Mouse (Mus musculus): Measurements from ENCODE around the gene Gm1043. TPM values are rescaled to one million over a fixed set of nuclear protein-coding genes. Genes with fewer than 3 reads are reported as not detected.

Gm1043 gene
- polyA plus RNA-seq, 1 experiment from 2014 or later: 1.1 TPM

DNA sequence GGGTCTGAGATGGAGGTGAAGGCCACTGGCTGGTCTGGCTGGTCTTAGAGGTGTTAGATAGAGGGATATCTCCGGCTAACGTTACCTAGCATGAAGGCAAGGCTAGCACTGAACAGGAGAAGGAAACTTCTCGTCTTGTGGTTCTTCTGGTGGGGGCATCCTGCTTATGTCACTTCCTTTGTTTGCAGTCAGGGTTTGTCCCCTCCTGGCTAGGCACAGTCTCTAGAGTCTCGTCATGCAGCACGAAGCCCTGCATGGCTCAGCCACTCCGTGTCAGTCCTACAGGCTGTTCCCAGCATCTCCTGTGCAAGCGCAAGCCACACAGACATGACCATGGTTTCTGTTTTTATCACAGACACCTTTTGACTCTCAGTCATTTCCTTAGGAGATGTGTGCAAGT lies 73.2 kb downstream of the Gm1043 start:
- no peak for ATAC-seq
- no peaks in the 10 kb centered on the region for H3K9me3 ChIP-seq (replicated peaks; ENCODE audit: control insufficient read depth, low read length)
- peaks cover 25% of the 10 kb centered on the region for H3K27me3 ChIP-seq (replicated peaks; ENCODE audit: control insufficient read depth, insufficient read depth, low read length)
- H3K27ac ChIP-seq (ENCODE audit: low read depth, low read length): no peak overlapping the region
- no peak for DNase-seq (ENCODE audit: low spot score)
- peaks cover 2% of the 10 kb centered on the region; the same call in 1 of the 2 replicates for H3K4me1 ChIP-seq (ENCODE audit: control insufficient read depth, insufficient read depth, low read length)
- H3K9ac ChIP-seq (ENCODE audit: low read length): no peak overlapping the region
- no peak overlapping the region for H3K4me2 ChIP-seq (ENCODE audit: low read length)
- H3K36me3 ChIP-seq (ENCODE audit: control insufficient read depth, insufficient read depth, low read length): no peaks in the 10 kb centered on the region
- H3K4me3 ChIP-seq (ENCODE audit: low read depth, low read length): no peak overlapping the region
- 85% methylated on average over 7 of the region's 7 CpGs for WGBS

DNA sequence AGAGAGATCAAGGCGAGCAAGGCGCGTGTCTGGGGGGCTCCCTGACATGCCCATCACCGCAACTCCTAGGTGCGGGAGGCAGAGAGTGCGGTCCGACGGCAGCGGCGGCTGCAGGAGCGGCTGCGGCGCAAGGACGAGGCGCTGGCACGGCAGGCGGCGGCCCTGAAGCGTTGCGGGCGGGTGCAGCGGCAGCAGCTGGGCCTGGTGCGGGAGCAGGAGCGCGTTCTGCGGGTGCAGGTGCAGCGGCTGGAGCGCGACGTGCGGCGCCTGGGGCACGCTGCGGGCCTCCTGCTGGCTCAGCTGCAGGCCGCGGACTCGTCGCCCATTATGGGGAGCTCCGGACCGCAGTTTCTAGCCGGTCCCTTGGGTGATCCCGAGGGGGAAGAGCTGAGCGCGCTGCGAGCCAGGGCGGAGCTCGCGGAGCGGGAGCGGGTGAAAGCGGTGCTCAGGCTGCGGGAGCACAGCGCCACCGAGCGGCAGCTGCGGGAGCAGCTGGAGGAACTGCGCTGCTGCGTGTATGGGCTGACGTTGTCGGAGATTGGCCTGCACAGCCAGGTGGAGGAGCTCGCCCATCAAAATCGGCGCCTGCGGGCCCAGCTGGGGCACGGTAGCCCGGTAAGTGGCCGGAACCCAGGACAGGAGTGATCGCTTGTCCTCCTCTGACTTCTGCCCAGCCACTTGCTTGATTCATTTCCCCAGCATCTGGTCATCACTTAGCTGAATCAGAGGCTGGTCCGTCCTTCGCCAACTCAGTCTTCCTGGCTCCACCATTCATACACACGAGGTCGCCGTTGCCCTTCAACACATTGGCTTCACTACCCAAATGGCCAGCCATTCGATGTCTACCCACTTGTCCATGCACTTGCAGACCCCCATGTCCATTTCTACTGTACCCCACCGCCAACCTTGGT lies 78.0 kb downstream of the Gm1043 start:
- peaks cover 46% of the 10 kb centered on the region for H3K27me3 ChIP-seq (replicated peaks; ENCODE audit: control insufficient read depth, insufficient read depth, low read length)
- H3K36me3 ChIP-seq (ENCODE audit: control insufficient read depth, insufficient read depth, low read length): no peaks in the 10 kb centered on the region
- 6% methylated on average over 75 of the region's 75 CpGs for WGBS
- peak overlapping the region; percentile 61 for H3K9ac ChIP-seq (ENCODE audit: low read length)
- peak; percentile 94 for ATAC-seq
- H3K4me2 ChIP-seq (ENCODE audit: low read length): peak overlapping the region; percentile 74
- no peaks in the 10 kb centered on the region for H3K9me3 ChIP-seq (replicated peaks; ENCODE audit: control insufficient read depth, low read length)
- peak; percentile 84 for DNase-seq (ENCODE audit: low spot score)
- H3K4me3 ChIP-seq (ENCODE audit: low read depth, low read length): peak overlapping the region; percentile 43
- H3K4me1 ChIP-seq (ENCODE audit: control insufficient read depth, insufficient read depth, low read length): peaks cover 3% of the 10 kb centered on the region; the same call in 1 of the 2 replicates
- H3K27ac ChIP-seq (ENCODE audit: low read depth, low read length): no peak overlapping the region

DNA sequence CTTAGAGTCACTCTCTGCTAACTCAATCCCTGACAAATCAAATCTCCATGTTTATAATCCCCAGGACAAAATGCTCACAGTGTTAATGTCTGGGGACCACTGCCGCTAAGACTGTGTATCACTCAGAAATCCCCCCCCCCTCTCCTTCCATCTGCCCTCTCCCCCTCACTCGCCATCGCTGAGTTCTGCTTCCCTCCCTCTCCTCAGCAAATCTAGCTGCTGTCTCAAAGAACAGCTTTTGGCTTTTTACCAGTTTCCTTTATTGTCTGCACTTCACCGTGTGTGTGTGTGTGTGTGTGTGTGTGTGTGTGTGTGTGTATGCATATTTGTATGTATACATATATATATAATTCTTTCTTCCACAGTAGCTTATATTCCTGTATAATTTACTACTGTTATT lies 91.3 kb downstream of the Gm1043 start:
- DNase-seq (ENCODE audit: low spot score) (peak; percentile 58), ATAC-seq (no peak)
- Histone ChIP-seq H3K36me3 (ENCODE audit: control insufficient read depth, insufficient read depth, low read length) (no peaks in the 10 kb centered on the region), H3K4me1 (ENCODE audit: control insufficient read depth, insufficient read depth, low read length) (no peaks in the 10 kb centered on the region), H3K9me3 (replicated peaks; ENCODE audit: control insufficient read depth, low read length) (no peaks in the 10 kb centered on the region), H3K27ac (ENCODE audit: low read depth, low read length) (no peak overlapping the region), H3K4me2 (ENCODE audit: low read length) (no peak overlapping the region), H3K27me3 (replicated peaks; ENCODE audit: control insufficient read depth, insufficient read depth, low read length) (no peaks in the 10 kb centered on the region), H3K4me3 (ENCODE audit: low read depth, low read length) (no peak overlapping the region), H3K9ac (ENCODE audit: low read length) (no peak overlapping the region)
- WGBS: 36% methylated on average over 4 of the region's 4 CpGs

DNA sequence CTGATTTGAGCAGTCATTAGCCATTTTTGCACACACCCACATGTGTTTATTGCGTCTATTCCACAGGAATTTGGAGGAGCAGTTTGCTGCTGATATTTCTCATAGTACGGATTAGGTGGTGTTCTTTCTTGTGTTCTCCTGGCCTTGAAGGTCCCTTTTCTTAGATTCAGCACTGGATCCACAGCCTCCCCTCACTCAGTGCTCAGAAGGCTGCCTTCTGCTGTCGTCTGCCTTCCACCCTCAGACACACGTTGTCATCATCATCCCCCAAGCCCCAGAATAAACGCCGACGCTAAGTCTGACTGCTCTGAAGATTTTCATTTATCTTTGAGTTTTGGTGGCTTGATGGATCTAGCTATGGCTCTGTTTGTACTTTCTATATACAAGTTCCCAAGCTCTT lies 91.9 kb downstream of the Gm1043 start:
- Histone ChIP-seq H3K36me3 (ENCODE audit: control insufficient read depth, insufficient read depth, low read length) (no peaks in the 10 kb centered on the region), H3K4me3 (ENCODE audit: low read depth, low read length) (no peak overlapping the region), H3K4me2 (ENCODE audit: low read length) (no peak overlapping the region), H3K27me3 (replicated peaks; ENCODE audit: control insufficient read depth, insufficient read depth, low read length) (no peaks in the 10 kb centered on the region), H3K4me1 (ENCODE audit: control insufficient read depth, insufficient read depth, low read length) (no peaks in the 10 kb centered on the region), H3K27ac (ENCODE audit: low read depth, low read length) (no peak overlapping the region), H3K9me3 (replicated peaks; ENCODE audit: control insufficient read depth, low read length) (no peaks in the 10 kb centered on the region), H3K9ac (ENCODE audit: low read length) (no peak overlapping the region; the same call in 1 of the 2 replicates)
- 70% methylated on average over 7 of the region's 7 CpGs for whole genome bisulfite sequencing
- ATAC-seq (no peak), DNase-seq (ENCODE audit: low spot score) (no peak)

DNA sequence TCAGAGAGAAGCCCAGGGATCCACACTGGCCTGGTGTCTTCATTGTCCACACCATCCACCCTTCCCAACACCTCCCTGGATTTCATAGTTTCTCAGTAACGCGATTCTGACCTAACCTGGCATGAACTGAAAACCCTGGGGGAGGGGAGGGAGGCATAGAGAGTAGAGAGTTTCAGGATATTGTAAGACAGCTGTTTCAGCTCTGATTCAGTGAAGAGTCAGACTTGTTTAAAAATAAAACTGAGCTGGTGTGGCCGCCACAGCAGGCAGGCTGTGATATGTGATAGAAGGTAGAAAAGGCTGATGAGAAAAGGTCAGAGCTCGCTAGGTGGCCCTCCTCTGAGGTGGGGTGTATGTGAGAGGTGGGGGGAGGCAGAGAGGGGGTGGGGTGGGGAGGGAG lies 93.6 kb downstream of the Gm1043 start:
- no peaks in the 10 kb centered on the region for H3K27me3 ChIP-seq (replicated peaks; ENCODE audit: control insufficient read depth, insufficient read depth, low read length)
- H3K27ac ChIP-seq (ENCODE audit: low read depth, low read length): no peak overlapping the region
- ATAC-seq (no peak), DNase-seq (ENCODE audit: low spot score) (no peak)
- no peaks in the 10 kb centered on the region for H3K9me3 ChIP-seq (replicated peaks; ENCODE audit: control insufficient read depth, low read length)
- 76% methylated on average over 4 of the region's 4 CpGs for WGBS
- no peaks in the 10 kb centered on the region for H3K36me3 ChIP-seq (ENCODE audit: control insufficient read depth, insufficient read depth, low read length)
- H3K4me3 ChIP-seq (ENCODE audit: low read depth, low read length): no peak overlapping the region
- no peaks in the 10 kb centered on the region for H3K4me1 ChIP-seq (ENCODE audit: control insufficient read depth, insufficient read depth, low read length)
- H3K9ac ChIP-seq (ENCODE audit: low read length): no peak overlapping the region
- H3K4me2 ChIP-seq (ENCODE audit: low read length): no peak overlapping the region

DNA sequence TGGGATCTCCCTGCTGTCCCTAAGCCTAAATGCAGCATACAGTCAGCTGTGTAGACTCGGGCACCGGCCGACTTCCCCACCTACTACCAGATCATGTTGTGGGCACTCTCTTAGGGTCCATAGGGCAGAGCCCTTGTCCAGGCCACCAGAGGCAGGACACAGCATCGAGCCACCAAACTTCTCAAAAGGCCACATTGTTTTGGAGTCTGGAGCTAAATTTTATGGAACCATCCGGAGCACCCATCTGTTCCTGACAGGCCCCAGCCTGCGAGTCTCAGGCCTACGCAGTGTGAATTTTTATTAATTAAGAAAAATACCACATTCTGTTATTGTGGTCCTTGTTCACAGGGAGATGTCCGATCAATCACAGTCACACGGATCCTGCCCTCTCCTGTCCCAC lies 94.7 kb downstream of the Gm1043 start:
- 95% methylated on average over 9 of the region's 9 CpGs for WGBS
- H3K4me3 ChIP-seq (ENCODE audit: low read depth, low read length): no peak overlapping the region
- H3K9me3 ChIP-seq (replicated peaks; ENCODE audit: control insufficient read depth, low read length): no peaks in the 10 kb centered on the region
- no peak overlapping the region for H3K27ac ChIP-seq (ENCODE audit: low read depth, low read length)
- no peaks in the 10 kb centered on the region for H3K4me1 ChIP-seq (ENCODE audit: control insufficient read depth, insufficient read depth, low read length)
- ATAC-seq: no peak
- no peak for DNase-seq (ENCODE audit: low spot score)
- no peaks in the 10 kb centered on the region for H3K27me3 ChIP-seq (replicated peaks; ENCODE audit: control insufficient read depth, insufficient read depth, low read length)
- no peak overlapping the region for H3K9ac ChIP-seq (ENCODE audit: low read length)
- no peak overlapping the region for H3K4me2 ChIP-seq (ENCODE audit: low read length)
- no peaks in the 10 kb centered on the region for H3K36me3 ChIP-seq (ENCODE audit: control insufficient read depth, insufficient read depth, low read length)

- 67% methylated on average over 1 of the region's 1 CpGs for WGBS
- Histone ChIP-seq H3K4me2 (ENCODE audit: low read length) (no peak overlapping the region), H3K9ac (ENCODE audit: low read length) (no peak overlapping the region), H3K4me3 (ENCODE audit: low read depth, low read length) (no peak overlapping the region), H3K9me3 (replicated peaks; ENCODE audit: control insufficient read depth, low read length) (no peaks in the 10 kb centered on the region), H3K4me1 (ENCODE audit: control insufficient read depth, insufficient read depth, low read length) (no peaks in the 10 kb centered on the region), H3K36me3 (ENCODE audit: control insufficient read depth, insufficient read depth, low read length) (no peaks in the 10 kb centered on the region), H3K27ac (ENCODE audit: low read depth, low read length) (no peak overlapping the region), H3K27me3 (replicated peaks; ENCODE audit: control insufficient read depth, insufficient read depth, low read length) (no peaks in the 10 kb centered on the region)
- no peak for ATAC-seq
- no peak for DNase-seq (ENCODE audit: low spot score)
Measured at GRCm38 (mm10) chr5:37180624-37181023, 95.5 kb downstream of the Gm1043 start.

GRCm38 (mm10) chr5:37184605-37185004 lies 99.4 kb downstream of the Gm1043 start:
- Histone ChIP-seq H3K4me1 (ENCODE audit: control insufficient read depth, insufficient read depth, low read length) (no peaks in the 10 kb centered on the region), H3K27ac (ENCODE audit: low read depth, low read length) (no peak overlapping the region), H3K36me3 (ENCODE audit: control insufficient read depth, insufficient read depth, low read length) (no peaks in the 10 kb centered on the region), H3K27me3 (replicated peaks; ENCODE audit: control insufficient read depth, insufficient read depth, low read length) (no peaks in the 10 kb centered on the region), H3K9ac (ENCODE audit: low read length) (no peak overlapping the region), H3K9me3 (replicated peaks; ENCODE audit: control insufficient read depth, low read length) (no peaks in the 10 kb centered on the region), H3K4me3 (ENCODE audit: low read depth, low read length) (no peak overlapping the region), H3K4me2 (ENCODE audit: low read length) (no peak overlapping the region)
- 65% methylated on average over 7 of the region's 7 CpGs for WGBS
- DNase-seq (ENCODE audit: low spot score): peak; percentile 15
- ATAC-seq: no peak

- no peaks in the 10 kb centered on the region for H3K4me1 ChIP-seq (ENCODE audit: control insufficient read depth, insufficient read depth, low read length)
- H3K9ac ChIP-seq (ENCODE audit: low read length): no peak overlapping the region
- H3K4me2 ChIP-seq (ENCODE audit: low read length): no peak overlapping the region
- DNase-seq (ENCODE audit: low spot score) (no peak), ATAC-seq (no peak)
- no peaks in the 10 kb centered on the region for H3K36me3 ChIP-seq (ENCODE audit: control insufficient read depth, insufficient read depth, low read length)
- no peak overlapping the region for H3K27ac ChIP-seq (ENCODE audit: low read depth, low read length)
- H3K9me3 ChIP-seq (replicated peaks; ENCODE audit: control insufficient read depth, low read length): no peaks in the 10 kb centered on the region
- H3K27me3 ChIP-seq (replicated peaks; ENCODE audit: control insufficient read depth, insufficient read depth, low read length): no peaks in the 10 kb centered on the region
- 86% methylated on average over 5 of the region's 5 CpGs for WGBS
- no peak overlapping the region for H3K4me3 ChIP-seq (ENCODE audit: low read depth, low read length)
Measured at GRCm38 (mm10) chr5:37190378-37190777, 105.2 kb downstream of the Gm1043 start.
